Mouse (Mus musculus): ENCODE data around the gene Fanca.

Gene Fanca

GRCm38 (mm10) chr8:123318467-123318911 is at the start of gene Fanca:
Fanca (minus strand) TSS chr8:123318576.
- DNase-seq (ENCODE audit: low read depth) = peak; percentile 78

GRCm38 (mm10) chr8:123361082-123361739 is 42.8 kb upstream of the Fanca start:
- DNase-seq (ENCODE audit: low read depth) = peak; percentile 37

GRCm38 (mm10) chr8:123353216-123353615 is 34.8 kb upstream of the Fanca start:
- no peak for DNase-seq (ENCODE audit: low read depth)

GRCm38 (mm10) chr8:123352786-123353185 is 34.4 kb upstream of the Fanca start:
- DNase-seq (ENCODE audit: low read depth) = no peak

- no peak for DNase-seq (ENCODE audit: low read depth)
Observed at GRCm38 (mm10) chr8:123352118-123352517, 33.7 kb upstream of the Fanca start.

- no peak for DNase-seq (ENCODE audit: low read depth)
Observed at GRCm38 (mm10) chr8:123349073-123349472, 30.7 kb upstream of the Fanca start.

GRCm38 (mm10) chr8:123348237-123348843 is 30.0 kb upstream of the Fanca start:
- peak; percentile 45 for DNase-seq (ENCODE audit: low read depth)

GRCm38 (mm10) chr8:123347293-123347692 is 28.9 kb upstream of the Fanca start:
- DNase-seq (ENCODE audit: low read depth) = no peak

GRCm38 (mm10) chr8:123345856-123346255 is 27.5 kb upstream of the Fanca start:
- DNase-seq (ENCODE audit: low read depth) = no peak

GRCm38 (mm10) chr8:123345135-123345534 is 26.8 kb upstream of the Fanca start:
- DNase-seq (ENCODE audit: low read depth) = no peak

- no peak for DNase-seq (ENCODE audit: low read depth)
Observed at GRCm38 (mm10) chr8:123343422-123343821, 25.0 kb upstream of the Fanca start.

- no peak for DNase-seq (ENCODE audit: low read depth)
Observed at GRCm38 (mm10) chr8:123342911-123343310, 24.5 kb upstream of the Fanca start.

GRCm38 (mm10) chr8:123342253-123342652 is 23.9 kb upstream of the Fanca start:
- DNase-seq (ENCODE audit: low read depth) = no peak

- DNase-seq (ENCODE audit: low read depth) = no peak
Observed at GRCm38 (mm10) chr8:123341040-123342015, 23.0 kb upstream of the Fanca start.

GRCm38 (mm10) chr8:123340071-123340470 is 21.7 kb upstream of the Fanca start:
- DNase-seq (ENCODE audit: low read depth) = no peak

- DNase-seq (ENCODE audit: low read depth) = no peak
Observed at GRCm38 (mm10) chr8:123337475-123337874, 19.1 kb upstream of the Fanca start.

GRCm38 (mm10) chr8:123334467-123334866 is 16.1 kb upstream of the Fanca start:
- DNase-seq (ENCODE audit: low read depth) = no peak

- no peak for DNase-seq (ENCODE audit: low read depth)
Observed at GRCm38 (mm10) chr8:123333864-123334263, 15.5 kb upstream of the Fanca start.

GRCm38 (mm10) chr8:123333091-123333587 is 14.8 kb upstream of the Fanca start:
- DNase-seq (ENCODE audit: low read depth) = no peak

GRCm38 (mm10) chr8:123332262-123333090 is 14.1 kb upstream of the Fanca start, which contains the start of gene Spire2:
Spire2 (plus strand) TSS chr8:123332713.
- DNase-seq (ENCODE audit: low read depth) = no peak

GRCm38 (mm10) chr8:123331810-123332209 is 13.4 kb upstream of the Fanca start:
- no peak for DNase-seq (ENCODE audit: low read depth)

All from fibroblast of lung, adult 2 months (primary cell).